Mouse (Mus musculus): Measurements from ENCODE around the gene Rps3a1.

- TF ChIP-seq CTCF (IDR thresholded peaks at IDR 0.05; ENCODE audit: low read depth): no peak
- TF ChIP-seq EP300 (IDR thresholded peaks at IDR 0.05; ENCODE audit: low read depth): no peak
Measured at GRCm38 (mm10) chr3:86109099-86109498, 33.4 kb downstream of the Rps3a1 start.
